Comparison of ENCODE assay signal across 14 mouse cellular contexts in genomic region chr4:141623037-141623436, GRCm38 (mm10). TPM values are rescaled to one million over a fixed set of nuclear protein-coding genes. Genes with fewer than 3 reads are reported as not detected.
DNase-seq lines count a peak whose midpoint lies in the region; ATAC-seq and TF ChIP-seq lines count a peak whose summit lies in the region.
"Had no signal": no experiment of that assay in that cellular context is flagged by ENCODE, and none has a peak within 500 bp of the region (broad histone marks: within the 10 kb centered on the region; RNA-seq: fewer than 3 reads in every experiment).

No protein-coding gene starts in this region.

- no peaks in the 10 kb centered on the region for H3K9me3 ChIP-seq in heart, postnatal 0 days (replicated peaks; ENCODE audit: control insufficient read depth, low read length)
- no peaks in the 10 kb centered on the region for H3K9me3 ChIP-seq in liver, embryonic 16.5 days (replicated peaks; ENCODE audit: control insufficient read depth, low read length)
- no peaks in the 10 kb centered on the region for H3K9me3 ChIP-seq in liver, embryonic 12.5 days (replicated peaks)
- H3K9me3 ChIP-seq in intestine, postnatal 0 days (ENCODE audit: control insufficient read depth), result no peaks in the 10 kb centered on the region
- no peaks in the 10 kb centered on the region for H3K9me3 ChIP-seq in liver, postnatal 0 days (ENCODE audit: low read length)
- H3K9me3 ChIP-seq: embryonic facial prominence, embryonic 12.5 days; forebrain, embryonic 10.5 days had no signal

- peaks cover 14% of the 10 kb centered on the region for H3K4me1 ChIP-seq in heart, postnatal 0 days (ENCODE audit: control insufficient read depth, insufficient read depth)
- peaks cover 6% of the 10 kb centered on the region for H3K4me1 ChIP-seq in liver, embryonic 16.5 days (ENCODE audit: control insufficient read depth, low read depth, low read length)
- peaks cover 33% of the 10 kb centered on the region for H3K4me1 ChIP-seq in liver, embryonic 12.5 days
- 0 out of 2 replicates have a peak, but pooled peaks cover 9% of the 10 kb centered on the region for H3K4me1 ChIP-seq in intestine, postnatal 0 days (replicated peaks; ENCODE audit: control insufficient read depth, insufficient read depth, low read length)
- H3K4me1 ChIP-seq in liver, postnatal 0 days (ENCODE audit: insufficient read depth), result peaks cover 17% of the 10 kb centered on the region
- H3K4me1 ChIP-seq: embryonic facial prominence, embryonic 12.5 days had no signal

- no peak for TF ChIP-seq EP300 in heart, postnatal 0 days (IDR thresholded peaks at IDR 0.05; ENCODE audit: low read depth)
- TF ChIP-seq EP300 in liver, postnatal 0 days (IDR thresholded peaks at IDR 0.05; ENCODE audit: low read depth), result no peak

- no peak overlapping the region; the same call in 1 of the 2 replicates for H3K9ac ChIP-seq in heart, postnatal 0 days (replicated peaks; ENCODE audit: low read depth, low read length)
- H3K9ac ChIP-seq in liver, embryonic 16.5 days (ENCODE audit: low read depth, low read length), result no peak overlapping the region
- H3K9ac ChIP-seq in liver, embryonic 12.5 days, result no peak overlapping the region
- peak overlapping the region; percentile 57 for H3K9ac ChIP-seq in intestine, postnatal 0 days (ENCODE audit: low read depth, low read length)
- peak overlapping the region; percentile 21 for H3K9ac ChIP-seq in liver, postnatal 0 days (replicated peaks)
- H3K9ac ChIP-seq: embryonic facial prominence, embryonic 12.5 days had no signal

- no peak for DNase-seq in heart, postnatal 0 days (ENCODE audit: low spot score)
- DNase-seq in heart, postnatal 14 days, result no peak
- DNase-seq in liver, postnatal 0 days, result no peak
- no peak for DNase-seq in cerebellum, postnatal 25 days
- DNase-seq in left cerebral cortex, postnatal 4 days, result no peak

- H3K27ac ChIP-seq in heart, postnatal 0 days (ENCODE audit: low read depth), result peak overlapping the region; percentile 91
- no peak overlapping the region for H3K27ac ChIP-seq in liver, embryonic 16.5 days (ENCODE audit: low read length)
- H3K27ac ChIP-seq in liver, embryonic 12.5 days, result no peak overlapping the region
- H3K27ac ChIP-seq in intestine, postnatal 0 days (ENCODE audit: low read depth, low read length), result peak overlapping the region; percentile 91
- peak overlapping the region; percentile 81 for H3K27ac ChIP-seq in liver, postnatal 0 days (ENCODE audit: low read depth)
- H3K27ac ChIP-seq: embryonic facial prominence, embryonic 12.5 days had no signal

- 86% methylated on average over 11 of the region's 11 CpGs for WGBS in heart, postnatal 0 days
- 69% methylated on average over 11 of the region's 11 CpGs for WGBS in liver, embryonic 16.5 days (ENCODE audit: insufficient replicate concordance)
- 76% methylated on average over 11 of the region's 11 CpGs for WGBS in liver, embryonic 12.5 days (ENCODE audit: insufficient replicate concordance)
- WGBS in intestine, postnatal 0 days, result 43% methylated on average over 11 of the region's 11 CpGs
- 71% methylated on average over 11 of the region's 11 CpGs for WGBS in liver, postnatal 0 days (ENCODE audit: insufficient replicate concordance)

- peak overlapping the region; percentile 26; the same call in 1 of the 2 replicates for H3K4me3 ChIP-seq in heart, postnatal 0 days (ENCODE audit: low read depth, low read length)
- H3K4me3 ChIP-seq in liver, embryonic 16.5 days (ENCODE audit: low read depth, low read length), result no peak overlapping the region
- no peak overlapping the region for H3K4me3 ChIP-seq in liver, embryonic 12.5 days
- peak overlapping the region; percentile 35 for H3K4me3 ChIP-seq in intestine, postnatal 0 days (ENCODE audit: low read depth, low read length)
- no peak overlapping the region for H3K4me3 ChIP-seq in liver, postnatal 0 days (ENCODE audit: low read depth, low read length)
- H3K4me3 ChIP-seq: embryonic facial prominence, embryonic 12.5 days; forebrain, embryonic 10.5 days had no signal

- peaks cover 26% of the 10 kb centered on the region for H3K36me3 ChIP-seq in heart, postnatal 0 days (replicated peaks; ENCODE audit: control insufficient read depth, insufficient read depth, low read length)
- H3K36me3 ChIP-seq in liver, embryonic 16.5 days (ENCODE audit: control insufficient read depth, insufficient read depth), result no peaks in the 10 kb centered on the region
- peaks cover 18% of the 10 kb centered on the region for H3K36me3 ChIP-seq in liver, embryonic 12.5 days
- H3K36me3 ChIP-seq in intestine, postnatal 0 days (ENCODE audit: control insufficient read depth, insufficient read depth), result peaks cover 22% of the 10 kb centered on the region
- peaks cover 15% of the 10 kb centered on the region for H3K36me3 ChIP-seq in liver, postnatal 0 days (replicated peaks; ENCODE audit: insufficient read depth, low read length)

- no peaks in the 10 kb centered on the region for H3K27me3 ChIP-seq in heart, postnatal 0 days (ENCODE audit: control insufficient read depth, insufficient read depth, low read length)
- H3K27me3 ChIP-seq in liver, embryonic 16.5 days (ENCODE audit: control insufficient read depth, insufficient read depth, low read depth, low read length), result no peaks in the 10 kb centered on the region; the same call in 1 of the 2 replicates
- H3K27me3 ChIP-seq in liver, embryonic 12.5 days (replicated peaks), result no peaks in the 10 kb centered on the region; the same call in 1 of the 2 replicates
- no peaks in the 10 kb centered on the region for H3K27me3 ChIP-seq in intestine, postnatal 0 days (replicated peaks; ENCODE audit: control insufficient read depth, insufficient read depth, low read length)
- no peaks in the 10 kb centered on the region for H3K27me3 ChIP-seq in liver, postnatal 0 days (ENCODE audit: insufficient read depth, low read length)
- H3K27me3 ChIP-seq: embryonic facial prominence, embryonic 12.5 days; Patski had no signal

- TF ChIP-seq CTCF in heart, postnatal 0 days (IDR thresholded peaks at IDR 0.05; ENCODE audit: low read depth), result no peak
- TF ChIP-seq CTCF in intestine, postnatal 0 days (IDR thresholded peaks at IDR 0.05; ENCODE audit: low read depth), result no peak
- no peak for TF ChIP-seq CTCF in liver, postnatal 0 days (IDR thresholded peaks at IDR 0.05; ENCODE audit: low read depth)

- H3K4me2 ChIP-seq in heart, postnatal 0 days (ENCODE audit: low read depth, low read length), result peak overlapping the region; percentile 46
- no peak overlapping the region for H3K4me2 ChIP-seq in liver, embryonic 16.5 days (ENCODE audit: low read depth, low read length)
- H3K4me2 ChIP-seq in liver, embryonic 12.5 days, result no peak overlapping the region
- H3K4me2 ChIP-seq in intestine, postnatal 0 days (replicated peaks; ENCODE audit: low read depth), result peak overlapping the region; percentile 58
- peak overlapping the region; percentile 6; the same call in 1 of the 2 replicates for H3K4me2 ChIP-seq in liver, postnatal 0 days (ENCODE audit: low read depth, low read length)
- H3K4me2 ChIP-seq: embryonic facial prominence, embryonic 12.5 days had no signal

- ATAC-seq in heart, postnatal 0 days (ENCODE audit: insufficient read depth, low read depth), result no peak
- ATAC-seq in liver, embryonic 16.5 days (ENCODE audit: low read depth), result peak; percentile 16; the same call in 1 of the 2 replicates
- no peak for ATAC-seq in liver, embryonic 12.5 days
- peak; percentile 57 for ATAC-seq in intestine, postnatal 0 days
- ATAC-seq in liver, postnatal 0 days, result peak; percentile 15; the same call in 1 of the 2 replicates

- intact Hi-C loops in heart, postnatal 14 days (cut with DNase I), result no loop called here
- intact Hi-C loops in left cerebral cortex, postnatal 4 days (cut with DNase I), result no loop called here

RNA-seq across cellular contexts. Expression of gene Slc25a34, which starts 0.6 kb away (rescaled TPM):
- total RNA-seq in heart, postnatal 0 days (2014; rRNA removed; ENCODE audit: low replicate concordance), result 12.8 and 56.2 TPM in 2 replicates
- 17.9 and 20.6 TPM in 2 replicates for polyA plus RNA-seq in heart, postnatal 0 days (2015; fragmentation: Nextera tagmentation; extraction: Ambion mirVana)
- total RNA-seq in heart, postnatal 14 days (2021), result 100 to 1,000 TPM; 121 TPM
- 0.08 and 0.14 TPM in 2 replicates for polyA plus RNA-seq in liver, embryonic 16.5 days (2015; fragmentation: Nextera tagmentation; extraction: Ambion mirVana)
- not detected in 2 replicates for polyA plus RNA-seq in liver, embryonic 12.5 days (2016; fragmentation: Nextera tagmentation; extraction: Ambion mirVana)
- 23.8 and 25.7 TPM in 2 replicates for polyA plus RNA-seq in intestine, postnatal 0 days (2015; fragmentation: Nextera tagmentation; extraction: Ambion mirVana)
- 0.40 and 0.76 TPM in 2 replicates for polyA plus RNA-seq in liver, postnatal 0 days (2015; fragmentation: Nextera tagmentation; extraction: Ambion mirVana)
- total RNA-seq in left cerebral cortex, postnatal 4 days (2021), result 1 to 10 TPM; 1.1 to 1.7 TPM
- total RNA-seq: megakaryocyte-erythroid progenitor cell, adult 5-6 weeks had no signal
- polyA plus RNA-seq: embryonic facial prominence, embryonic 12.5 days; forebrain, embryonic 10.5 days; hindbrain, embryonic 11.5 days; limb, embryonic 11.5 days had no signal

RNA-seq across cellular contexts. Expression of gene Tmem82, which starts 4.6 kb away (rescaled TPM):
- total RNA-seq in heart, postnatal 0 days (2014; rRNA removed; ENCODE audit: low replicate concordance), result 0.89 and 6.1 TPM in 2 replicates
- 6.8 and 7.3 TPM in 2 replicates for polyA plus RNA-seq in heart, postnatal 0 days (2015; fragmentation: Nextera tagmentation; extraction: Ambion mirVana)
- 10 to 100 TPM; 30.1 to 35.4 TPM for total RNA-seq in heart, postnatal 14 days (2021)
- 4.5 and 5.3 TPM in 2 replicates for polyA plus RNA-seq in liver, embryonic 16.5 days (2015; fragmentation: Nextera tagmentation; extraction: Ambion mirVana)
- polyA plus RNA-seq in liver, embryonic 12.5 days (2016; fragmentation: Nextera tagmentation; extraction: Ambion mirVana), result 3.2 and 3.6 TPM in 2 replicates
- polyA plus RNA-seq in intestine, postnatal 0 days (2015; fragmentation: Nextera tagmentation; extraction: Ambion mirVana), result 42.0 and 45.7 TPM in 2 replicates
- 17.3 and 17.8 TPM in 2 replicates for polyA plus RNA-seq in liver, postnatal 0 days (2015; fragmentation: Nextera tagmentation; extraction: Ambion mirVana)
- under 1 TPM; 0.38 to 0.46 TPM for total RNA-seq in left cerebral cortex, postnatal 4 days (2021)

RNA-seq across cellular contexts. Expression of gene Fblim1, which starts 17.1 kb away (rescaled TPM):
- total RNA-seq in heart, postnatal 0 days (2014; rRNA removed; ENCODE audit: low replicate concordance), result 48.3 and 61.5 TPM in 2 replicates
- 47.1 and 57.5 TPM in 2 replicates for polyA plus RNA-seq in heart, postnatal 0 days (2015; fragmentation: Nextera tagmentation; extraction: Ambion mirVana)
- 100 to 1,000 TPM; 299 to 338 TPM for total RNA-seq in heart, postnatal 14 days (2021)
- 1.5 and 2.3 TPM in 2 replicates for polyA plus RNA-seq in liver, embryonic 16.5 days (2015; fragmentation: Nextera tagmentation; extraction: Ambion mirVana)
- polyA plus RNA-seq in liver, embryonic 12.5 days (2016; fragmentation: Nextera tagmentation; extraction: Ambion mirVana), result 4.0 and 5.3 TPM in 2 replicates
- 52.8 and 59.2 TPM in 2 replicates for polyA plus RNA-seq in intestine, postnatal 0 days (2015; fragmentation: Nextera tagmentation; extraction: Ambion mirVana)
- 1.5 and 1.8 TPM in 2 replicates for polyA plus RNA-seq in liver, postnatal 0 days (2015; fragmentation: Nextera tagmentation; extraction: Ambion mirVana)
- 10 to 100 TPM; 19.8 to 23.8 TPM for total RNA-seq in left cerebral cortex, postnatal 4 days (2021)
- total RNA-seq: megakaryocyte-erythroid progenitor cell, adult 5-6 weeks had no signal

RNA-seq across cellular contexts. Expression of gene Plekhm2, which starts 41.7 kb away (rescaled TPM):
- total RNA-seq in heart, postnatal 0 days (2014; rRNA removed; ENCODE audit: low replicate concordance), result 43.3 and 52.9 TPM in 2 replicates
- 5.6 and 7.0 TPM in 2 replicates for polyA plus RNA-seq in heart, postnatal 0 days (2015; fragmentation: Nextera tagmentation; extraction: Ambion mirVana)
- total RNA-seq in heart, postnatal 14 days (2021), result 100 to 1,000 TPM; 101 to 103 TPM
- polyA plus RNA-seq in liver, embryonic 16.5 days (2015; fragmentation: Nextera tagmentation; extraction: Ambion mirVana), result 1.0 and 1.5 TPM in 2 replicates
- 1.9 and 2.4 TPM in 2 replicates for polyA plus RNA-seq in liver, embryonic 12.5 days (2016; fragmentation: Nextera tagmentation; extraction: Ambion mirVana)
- polyA plus RNA-seq in intestine, postnatal 0 days (2015; fragmentation: Nextera tagmentation; extraction: Ambion mirVana), result 3.1 and 6.0 TPM in 2 replicates
- polyA plus RNA-seq in liver, postnatal 0 days (2015; fragmentation: Nextera tagmentation; extraction: Ambion mirVana), result 1.7 TPM in 2 replicates
- 10 to 100 TPM; 44.1 to 51.1 TPM for total RNA-seq in left cerebral cortex, postnatal 4 days (2021)

Comparison
In these comparisons a context has a peak if more than half of its experiments do, and no peak if none do; other contexts are left out.
1. ATAC-seq: peak in liver, embryonic 16.5 days (single experiment), intestine, postnatal 0 days (single experiment) and liver, postnatal 0 days (single experiment); none in heart, postnatal 0 days (single experiment) and liver, embryonic 12.5 days (single experiment).
2. H3K27ac ChIP-seq: peak in heart, postnatal 0 days (single experiment), intestine, postnatal 0 days (single experiment) and liver, postnatal 0 days (single experiment); none in liver, embryonic 16.5 days (single experiment) and liver, embryonic 12.5 days (single experiment).
3. H3K4me2 ChIP-seq: peak in heart, postnatal 0 days (single experiment), intestine, postnatal 0 days (single experiment) and liver, postnatal 0 days (single experiment); none in liver, embryonic 16.5 days (single experiment) and liver, embryonic 12.5 days (single experiment).
4. H3K9ac ChIP-seq: peak in intestine, postnatal 0 days (single experiment) and liver, postnatal 0 days (single experiment); none in heart, postnatal 0 days (single experiment), liver, embryonic 16.5 days (single experiment) and liver, embryonic 12.5 days (single experiment).
5. H3K4me3 ChIP-seq: peak in heart, postnatal 0 days (single experiment) and intestine, postnatal 0 days (single experiment); none in liver, embryonic 16.5 days (single experiment), liver, embryonic 12.5 days (single experiment) and liver, postnatal 0 days (single experiment).
6. RNA of gene Slc25a34, which starts 0.6 kb away (polyA plus RNA-seq): 23.8 to 25.7 TPM in intestine, postnatal 0 days and 17.9 to 20.6 TPM in heart, postnatal 0 days; 0.40 to 0.76 TPM in liver, postnatal 0 days, 0.08 to 0.14 TPM in liver, embryonic 16.5 days and not detected in liver, embryonic 12.5 days; every median in the first group is over 10 times any median in the second.